Mouse (Mus musculus) gastrocnemius, postnatal 14 days (tissue): ENCODE results near the gene Olfr1373. TPM values are rescaled to one million over a fixed set of nuclear protein-coding genes. Genes with fewer than 3 reads are reported as not detected.

ENCODE experiments used
- DNase-seq: peaks from one replicate; pipeline ENCODE4 v3.0.0; 2021; ENCODE audit warnings: mixed read lengths
- intact Hi-C: fragments of 180-260 bp; cut with DNase I; formaldehyde crosslinking; loops from one replicate; pipeline ENCODE4 v1.15.1; 2025; ENCODE audit warnings: low total_unique reads
- microRNA-seq, 2 experiments: library from miRNA; unstranded; fragments of <30 nt; microRNA quantifications; one replicate each; pipeline ENCODE4 v1.2.0; 2021
- total RNA-seq, 2 experiments: library from RNA; stranded (reverse); gene quantifications; 2 replicates each; pipeline ENCODE4 v1.2.3; 2021

Olfr1373 gene
- total RNA-seq, 2 experiments from 2014 or later, result not detected

- intact Hi-C loops, result no loop called here
Measured at GRCm38 (mm10) chr11:52109421-52109820, 35.9 kb downstream of the Olfr1373 start.

GRCm38 (mm10) chr11:52108796-52109195 is 36.5 kb downstream of the Olfr1373 start:
- no peak for DNase-seq
- intact Hi-C loops, result no loop called here

More at GRCm38 (mm10) chr11:52109421-52109820, 35.9 kb downstream of the Olfr1373 start:
- no peak for DNase-seq

- no peak for DNase-seq
- intact Hi-C loops, result no loop called here
Measured at GRCm38 (mm10) chr11:52106438-52106837, 38.9 kb downstream of the Olfr1373 start.

GRCm38 (mm10) chr11:52106037-52106436 is 39.3 kb downstream of the Olfr1373 start:
- no peak for DNase-seq
- intact Hi-C loops, result no loop called here

GRCm38 (mm10) chr11:52105503-52105902 is 39.8 kb downstream of the Olfr1373 start:
- DNase-seq, result no peak
- intact Hi-C loops, result no loop called here

- intact Hi-C loops, result no loop called here
- DNase-seq, result no peak
Measured at GRCm38 (mm10) chr11:52102977-52103376, 42.4 kb downstream of the Olfr1373 start.

- intact Hi-C loops, result no loop called here
Measured at GRCm38 (mm10) chr11:52099771-52100219, 45.5 kb downstream of the Olfr1373 start.

GRCm38 (mm10) chr11:52099031-52099761 is 46.1 kb downstream of the Olfr1373 start:
- intact Hi-C loops, result no loop called here
- DNase-seq, result peak; percentile 78

More at GRCm38 (mm10) chr11:52099771-52100219, 45.5 kb downstream of the Olfr1373 start:
- DNase-seq, result no peak

GRCm38 (mm10) chr11:52098398-52098946 is 46.9 kb downstream of the Olfr1373 start, which contains the start of gene Ppp2ca:
TSS of gene Ppp2ca (plus strand) at chr11:52098681.
- DNase-seq, result peak; percentile 99
- intact Hi-C loops, result no loop called here

GRCm38 (mm10) chr11:52097596-52097995 is 47.7 kb downstream of the Olfr1373 start:
- no peak for DNase-seq
- intact Hi-C loops, result no loop called here

- intact Hi-C loops, result no loop called here
- no peak for DNase-seq
Measured at GRCm38 (mm10) chr11:52097016-52097415, 48.3 kb downstream of the Olfr1373 start.

Small RNA genes within 50 kb of the gene (microRNA-seq; reads per million reads assigned to microRNA genes)
- gene Gm24157 (0 reads per million in 2 experiments), gene Mir3061 (3.5 to 4.5 reads per million in 2 experiments)

Other genes with a start within 250 kb of the Olfr1373 start
- 10 to 100 TPM; 14.8 to 16.2 TPM for gene Cdkn2aipnl, start 177.9 kb downstream of the Olfr1373 start, total RNA-seq
- gene Ube2b, start 144.8 kb downstream of the Olfr1373 start, total RNA-seq, result 100 to 1,000 TPM; 248 to 274 TPM
- gene Cdkl3, start 141.3 kb downstream of the Olfr1373 start, total RNA-seq, result 1 to 10 TPM; 2.8 to 4.2 TPM
- 10 to 100 TPM; 40.8 to 41.4 TPM for gene Ppp2ca, start 46.8 kb downstream of the Olfr1373 start, total RNA-seq
- not detected for gene Olfr1371, start 68.5 kb upstream of the Olfr1373 start, total RNA-seq
- gene Skp1a, start 86.5 kb upstream of the Olfr1373 start, total RNA-seq, result 100 to 1,000 TPM; 244 to 247 TPM
- 1 to 10 TPM; 1.9 to 2.0 TPM for gene Tcf7, start 137.5 kb upstream of the Olfr1373 start, total RNA-seq
- 1,000 to 10,000 TPM; 1,133 to 1,268 TPM for gene Vdac1, start 215.3 kb upstream of the Olfr1373 start, total RNA-seq